Mouse (Mus musculus): ENCODE measurements around the gene Pkp2. TPM values are rescaled to one million over a fixed set of nuclear protein-coding genes. Genes with fewer than 3 reads are reported as not detected.

Pkp2 gene
- total RNA-seq, 2 experiments from 2014 or later: 163 to 168 TPM

DNA sequence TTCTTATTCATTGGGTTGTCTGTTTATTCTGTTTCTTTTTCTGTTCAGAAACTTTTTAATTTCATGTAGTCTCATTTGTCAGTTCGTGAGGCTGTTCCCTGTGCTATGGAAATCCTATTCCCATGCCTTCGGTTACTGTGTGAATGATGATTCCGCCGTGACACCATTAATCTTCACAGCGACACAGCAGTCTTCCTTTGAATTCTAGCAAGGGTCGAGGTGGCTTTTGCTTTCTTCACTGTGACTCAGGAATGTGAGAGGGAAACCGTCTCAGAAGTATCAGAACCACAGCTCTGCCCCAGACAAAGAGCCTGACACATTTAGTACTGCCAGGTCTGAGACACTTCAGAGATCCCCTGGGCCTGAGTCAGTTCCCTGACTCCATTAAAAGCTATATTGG, 42.8 kb downstream of the Pkp2 start:
- no peak for DNase-seq
- intact Hi-C loops (cut with DNase I): loop anchor here (1.0 kb wide), 1 partner anchor 36 kb away; no protein-coding TSS in a partner anchor

DNA sequence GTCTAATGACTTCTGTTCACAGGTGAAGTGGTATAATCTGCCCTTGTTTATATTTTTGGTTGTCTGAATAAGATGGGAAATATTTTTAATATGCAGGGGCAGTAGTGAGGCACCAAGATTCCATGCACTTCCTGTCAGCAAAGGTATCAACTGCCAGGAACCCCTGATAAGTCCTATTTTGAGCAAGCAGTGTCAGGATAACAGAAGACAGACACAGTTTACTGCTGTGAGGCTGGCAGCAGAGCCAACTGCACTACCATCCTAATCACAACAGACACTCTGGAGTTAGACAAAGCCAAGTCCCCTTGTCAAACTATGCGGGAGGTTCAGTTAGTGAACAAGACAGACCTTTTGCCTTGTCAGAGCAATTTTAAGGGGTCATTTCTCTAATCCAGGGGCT, 43.6 kb downstream of the Pkp2 start:
- intact Hi-C loops (cut with DNase I): loop anchor here (1.0 kb wide), 1 partner anchor 36 kb away; no protein-coding TSS in a partner anchor
- DNase-seq: peak; percentile 16 to 31

DNA sequence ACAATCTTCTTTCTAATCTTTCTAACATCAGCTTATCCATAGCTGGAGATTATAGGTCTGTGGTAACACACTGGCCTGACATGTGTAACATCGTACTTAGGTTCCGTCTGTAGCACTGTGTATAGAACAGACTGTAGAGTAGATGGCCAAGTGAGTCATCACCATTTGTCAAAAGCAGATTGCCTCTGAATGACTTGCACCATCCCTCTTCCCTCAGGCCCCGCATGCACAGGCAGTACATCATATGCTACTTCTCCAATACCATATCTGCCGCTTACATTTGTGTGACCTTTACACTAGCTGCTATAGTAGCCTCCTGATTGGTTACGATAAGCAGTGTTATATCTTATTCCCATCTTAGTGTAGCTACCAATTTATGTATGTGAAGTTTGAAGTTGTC, 47.8 kb downstream of the Pkp2 start:
- no peak for DNase-seq
- intact Hi-C loops (cut with DNase I): loop anchor here (1.0 kb wide), 1 partner anchor 18 kb away; no protein-coding TSS in a partner anchor

DNA sequence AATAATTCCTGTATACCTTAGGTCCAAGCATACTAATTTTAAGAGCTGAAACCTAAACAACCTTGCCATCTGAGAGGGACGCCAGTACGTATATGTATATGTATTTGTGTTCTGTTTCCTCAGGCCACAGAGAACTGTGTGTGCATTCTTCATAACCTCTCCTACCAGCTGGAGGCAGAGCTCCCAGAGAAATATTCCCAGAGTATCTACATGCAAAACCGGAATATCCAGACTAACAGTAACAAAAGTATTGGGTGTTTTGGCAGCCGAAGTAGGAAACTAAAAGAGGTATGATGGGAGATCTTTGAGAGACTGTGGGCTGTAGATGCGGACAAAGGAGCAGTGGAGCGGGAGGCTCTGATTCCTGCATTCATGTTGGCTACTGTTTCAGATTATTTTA, 48.4 kb downstream of the Pkp2 start:
- no peak for DNase-seq
- intact Hi-C loops (cut with DNase I): loop anchor here (1.0 kb wide), 1 partner anchor 18 kb away; no protein-coding TSS in a partner anchor

DNA sequence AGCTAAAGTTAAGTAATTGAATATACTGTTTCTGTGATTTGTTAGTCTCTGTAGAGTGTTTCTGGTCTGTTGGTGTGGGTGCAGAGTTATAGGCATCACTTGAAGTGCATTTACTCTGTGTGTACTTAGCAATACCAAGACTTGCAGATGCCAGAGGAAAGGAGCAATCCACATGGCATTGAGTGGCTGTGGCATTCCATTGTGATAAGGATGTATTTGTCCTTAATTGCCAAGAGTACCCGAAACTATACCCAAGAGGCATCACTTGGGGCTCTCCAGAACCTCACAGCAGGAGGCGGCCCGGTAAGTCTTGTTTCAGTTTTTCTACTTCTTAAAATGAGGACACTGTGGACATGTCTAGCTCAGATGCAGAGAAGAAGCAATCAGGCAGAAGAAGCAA, 49.3 kb downstream of the Pkp2 start:
- intact Hi-C loops (cut with DNase I): no loop called here

DNA sequence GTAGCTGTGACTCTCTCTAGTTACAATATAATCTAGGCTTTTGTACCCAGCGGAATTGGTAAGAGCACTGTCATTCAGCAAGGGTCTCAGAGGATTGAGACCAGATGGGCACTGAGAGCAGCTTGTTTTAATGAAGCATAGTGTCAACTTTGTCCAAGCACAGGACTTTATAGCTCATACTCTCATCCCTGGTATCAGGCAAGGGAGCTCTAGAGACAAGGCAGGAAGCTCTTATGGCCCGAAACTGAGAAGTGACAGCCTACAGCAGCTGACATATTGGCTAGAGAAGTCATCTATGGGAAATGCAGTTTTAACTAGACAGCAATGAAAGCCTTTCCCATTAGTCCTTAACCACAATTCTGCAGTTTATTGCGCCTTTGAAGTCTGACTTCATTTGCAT, 59.9 kb downstream of the Pkp2 start:
- DNase-seq: no peak
- intact Hi-C loops (cut with DNase I): no loop called here

More for the DNA sequence above, 49.3 kb downstream of the Pkp2 start:
- DNase-seq: no peak

DNA sequence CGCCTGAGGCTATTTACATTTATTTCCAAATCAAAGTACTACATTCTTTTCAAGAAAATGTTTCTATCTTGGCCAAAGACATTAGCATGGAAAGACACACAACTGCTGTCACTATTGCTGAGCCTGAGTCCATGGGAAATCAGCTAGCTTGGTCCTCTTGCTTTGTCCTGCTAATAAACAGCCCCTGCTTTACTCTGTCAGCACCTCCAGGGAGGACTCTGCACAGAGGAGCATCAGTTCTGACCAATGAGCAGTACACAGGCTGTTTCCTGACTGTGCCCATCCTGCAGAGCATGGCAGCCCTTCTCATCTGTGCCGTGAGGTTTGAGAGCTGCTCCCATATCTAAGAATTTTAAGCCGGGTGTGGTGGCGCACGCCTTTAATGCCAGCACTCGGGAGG, 60.6 kb downstream of the Pkp2 start:
- intact Hi-C loops (cut with DNase I): no loop called here
- no peak for DNase-seq

DNA sequence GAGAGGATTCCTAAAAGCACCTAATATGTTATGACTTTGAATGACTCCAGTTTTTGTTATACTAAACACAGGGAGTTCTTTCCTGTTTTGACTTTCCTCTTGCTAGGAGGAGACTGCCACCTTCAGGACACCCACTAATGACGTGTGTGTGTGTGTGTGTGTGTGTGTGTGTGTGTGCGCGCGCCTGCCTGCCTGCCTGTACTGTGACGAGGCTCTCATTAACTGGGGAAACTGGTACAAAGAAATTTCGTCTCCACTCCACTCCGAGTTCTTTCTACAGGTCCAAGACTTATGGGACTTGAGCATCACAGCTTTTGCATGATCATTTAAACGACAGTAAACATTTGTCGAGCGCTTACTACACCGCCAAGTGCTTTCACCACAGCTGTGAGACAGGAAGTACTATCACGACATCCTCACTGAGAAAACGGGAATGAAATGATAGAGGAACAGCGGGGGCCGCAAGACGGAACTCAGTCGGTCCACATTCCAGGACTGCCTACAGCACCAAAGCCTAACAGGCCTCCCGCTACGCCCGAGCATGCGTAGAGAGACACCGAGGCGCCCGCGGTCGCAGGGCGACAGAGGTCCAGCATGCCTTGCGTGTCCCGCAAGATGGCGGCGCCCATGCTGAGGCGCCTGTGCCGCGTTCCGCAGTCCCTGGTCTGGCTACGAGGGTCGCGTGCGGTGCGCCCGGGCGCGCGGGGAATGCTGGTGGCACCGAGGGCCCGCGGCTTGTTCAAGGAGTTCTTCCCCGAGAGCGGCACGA, 89.4 kb downstream of the Pkp2 start, which contains the start of gene Yars2:
Gene Yars2, plus strand, starts transcription at position 597 of the 769 bp plus-strand sequence.
- intact Hi-C loops (cut with DNase I): loop anchor here (2.0 to 10.0 kb wide), 7 partner anchors 56 to 468 kb away; partner anchors contain the start of genes Dnm1l and Mzt2
- DNase-seq: peak; percentile 91

DNA sequence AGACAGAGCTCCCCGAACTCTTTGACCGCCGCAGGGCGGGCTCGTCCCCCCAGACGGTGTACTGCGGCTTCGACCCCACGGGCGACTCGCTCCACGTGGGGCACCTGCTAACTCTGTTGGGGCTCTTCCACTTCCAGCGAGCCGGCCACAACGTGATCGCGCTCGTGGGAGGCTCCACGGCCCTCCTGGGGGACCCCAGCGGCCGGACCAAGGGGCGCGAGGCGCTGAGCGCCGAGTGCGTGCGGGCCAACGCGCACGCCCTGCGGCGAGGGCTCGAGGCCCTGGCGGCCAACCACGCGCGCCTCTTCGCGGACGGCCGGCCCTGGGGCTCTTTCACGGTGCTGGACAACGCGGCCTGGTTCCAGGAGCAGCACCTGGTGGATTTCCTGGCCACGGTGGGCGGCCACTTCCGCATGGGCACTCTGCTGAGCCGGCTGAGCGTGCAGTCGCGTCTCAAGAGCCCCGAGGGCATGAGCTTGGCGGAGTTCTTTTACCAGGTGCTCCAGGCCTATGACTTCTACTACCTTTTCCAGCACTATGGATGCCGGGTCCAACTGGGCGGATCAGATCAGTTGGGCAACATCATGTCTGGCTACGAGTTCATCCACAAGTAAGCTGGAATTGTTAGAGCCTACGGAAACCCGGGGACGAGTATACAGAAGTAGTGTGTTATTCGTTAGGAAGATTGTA, 90.2 kb downstream of the Pkp2 start:
- intact Hi-C loops (cut with DNase I): loop anchor here (2.0 to 10.0 kb wide), 7 partner anchors 56 to 468 kb away; partner anchors contain the start of genes Dnm1l and Mzt2
- peak in 1 of 2 experiments; percentile 25 for DNase-seq

DNA sequence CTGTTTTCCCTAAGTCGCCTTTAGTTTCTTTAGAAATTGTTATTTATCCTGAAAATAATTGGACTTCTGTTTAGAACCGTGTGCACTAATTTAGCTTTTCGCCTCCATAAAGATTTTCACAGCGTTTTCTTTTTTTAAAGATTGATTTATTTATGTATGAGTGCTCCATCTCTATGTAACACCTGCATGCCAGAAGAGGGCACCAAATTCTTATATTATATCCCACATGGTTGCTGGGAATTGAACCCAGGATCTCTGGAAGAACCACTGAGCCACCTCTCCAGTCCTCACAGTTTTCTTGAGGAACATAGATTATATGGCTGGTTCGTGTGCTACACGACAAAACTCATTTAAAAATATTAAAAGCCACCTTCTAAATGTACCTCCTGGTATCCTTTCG, 90.8 kb downstream of the Pkp2 start:
- intact Hi-C loops (cut with DNase I): loop anchor here (2.0 to 10.0 kb wide), 7 partner anchors 55 to 469 kb away; partner anchors contain the start of genes Dnm1l and Mzt2
- DNase-seq: no peak

DNA sequence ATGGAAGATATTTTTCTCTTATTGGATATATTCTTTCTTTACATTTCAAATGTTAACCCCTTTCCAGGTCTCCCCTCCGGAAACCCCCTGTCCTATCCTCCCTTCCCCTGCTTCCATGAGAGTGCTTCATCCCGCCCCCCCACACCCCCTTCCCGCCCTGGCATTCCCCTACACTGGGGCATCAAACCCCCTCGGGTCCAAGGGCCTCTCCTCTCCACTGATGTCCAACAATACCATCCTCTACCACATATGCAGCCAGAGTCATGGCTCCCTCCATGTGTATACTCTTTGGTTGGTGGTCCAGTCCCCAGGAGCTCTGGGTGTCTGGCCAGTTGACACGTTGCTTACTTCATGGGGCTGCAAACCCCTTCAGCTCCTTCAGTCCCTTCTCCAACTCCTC, 98.2 kb downstream of the Pkp2 start:
- no peak for DNase-seq
- intact Hi-C loops (cut with DNase I): no loop called here

Other genes starting within 250 kb of the Pkp2 start
- 10 to 100 TPM; 36.9 to 39.7 TPM for gene Yars2, start 89.6 kb downstream of the Pkp2 start, total RNA-seq (2021)
- gene Dnm1l, start 145.6 kb downstream of the Pkp2 start, total RNA-seq (2021): 10 to 100 TPM; 92.3 to 94.5 TPM